Mouse (Mus musculus) forebrain, embryonic 13.5 days (tissue): ENCODE results near the gene Agpat4. TPM values are rescaled to one million over a fixed set of nuclear protein-coding genes. Genes with fewer than 3 reads are reported as not detected.

Source experiments
- polyA plus RNA-seq: library from polyadenylated mRNA; unstranded; fragments of >200 nt; fragmentation: Nextera tagmentation; extraction: Ambion mirVana; gene quantifications from 2 replicates; pipeline ENCODE4 v1.2.1, GENCODE M21; 2015

Agpat4 gene
- polyA plus RNA-seq, 1 experiment from 2014 or later, result 46.5 TPM

Other genes with a start within 250 kb of the Agpat4 start
- gene Map3k4, start 200.1 kb downstream of the Agpat4 start, polyA plus RNA-seq, result 44.9 and 46.4 TPM in 2 replicates